Mouse (Mus musculus): ENCODE results near the gene Esx1. TPM values are rescaled to one million over a fixed set of nuclear protein-coding genes. Genes with fewer than 3 reads are reported as not detected.

The Esx1 gene
- total and polyA plus RNA-seq, 3 experiments, result 0.17 to 2.1 (median 0.47) TPM

- in situ Hi-C loops (cut with MboI; ENCODE audit: low pct_ligation_motif_present, low pct_unique_long_range_greater_than_20kb, low sequenced_read_pairs), result no loop called here
- Histone ChIP-seq H3K4me1 (ENCODE audit: control insufficient read depth in 1 of 2, insufficient read depth in 2 of 2) (no peaks in the 10 kb centered on the region), H3K27me3 (replicated peaks) (no peaks in the 10 kb centered on the region), H3K36me3 (replicated peaks in 1 of 2; ENCODE audit: control insufficient read depth in 1 of 2, insufficient read depth in 1 of 2, low read length in 1 of 2) (no peaks in the 10 kb centered on the region), H3K9ac (ENCODE audit: insufficient read depth, low read depth) (no peak overlapping the region), H3K4me2 (ENCODE audit: insufficient read depth, low read depth, poor library complexity, severe bottlenecking) (no peak overlapping the region), H3K4me3 (replicated peaks in 1 of 3; ENCODE audit: low read depth in 2 of 3, low read length in 2 of 3, poor library complexity in 1 of 3) (no peak overlapping the region), H3K9me3 (replicated peaks; ENCODE audit: low read length) (no peaks in the 10 kb centered on the region), H3K27ac (ENCODE audit: insufficient read depth, low read depth) (no peak overlapping the region), H3K79me2 (replicated peaks; ENCODE audit: control insufficient read depth, extremely low read depth, insufficient read depth, poor library complexity, severe bottlenecking) (no peaks in the 10 kb centered on the region)
- no peak for DNase-seq (ENCODE audit: extremely low read depth)
- dilution Hi-C loops (cut with MboI; ENCODE audit: extremely low pct_ligation_motif_present, extremely low pct_unique_long_range_greater_than_20kb, low sequenced_read_pairs), result no loop called here
- TF ChIP-seq CHD1 (IDR thresholded peaks at IDR 0.05; ENCODE audit: low read depth, low read length), result no peak
- no peak for TF ChIP-seq ETS1 (conservative IDR thresholded peaks at IDR 0.05; ENCODE audit: low read depth, low read length)
- no peak for TF ChIP-seq E2F4 (IDR thresholded peaks at IDR 0.05; ENCODE audit: insufficient replicate concordance, low read depth, low read length)
- TF ChIP-seq MXI1 (IDR thresholded peaks at IDR 0.05; ENCODE audit: low read depth, low read length), result no peak
- TF ChIP-seq ELF1 (IDR thresholded peaks at IDR 0.05; ENCODE audit: low read depth, low read length), result no peak
- no peak for TF ChIP-seq NELFE (IDR thresholded peaks at IDR 0.05; ENCODE audit: low read depth, low read length)
- no peak for TF ChIP-seq SIN3A (IDR thresholded peaks at IDR 0.05; ENCODE audit: low read length)
- no peak for TF ChIP-seq POLR2A (IDR thresholded peaks at IDR 0.05; ENCODE audit: low read depth, low read length)
Measured at GRCm38 (mm10) chrX:137104531-137104930, 17.4 kb downstream of the Esx1 start.

Other genes with a start within 250 kb of the Esx1 start
- not detected in 2 replicates for gene H2bfm, start 194.8 kb downstream of the Esx1 start, total RNA-seq (2012; rRNA removed)
- gene H2bfm, start 194.8 kb downstream of the Esx1 start, total RNA-seq (2014; rRNA removed), result not detected in 2 replicates
- gene H2bfm, start 194.8 kb downstream of the Esx1 start, polyA plus RNA-seq (2012; ENCODE audit: insufficient read length, low read depth), result not detected in 2 replicates
- gene Tmsb15b2, start 146.6 kb downstream of the Esx1 start, total RNA-seq (2012; rRNA removed), result 0.38 and 1.2 TPM in 2 replicates
- gene Tmsb15b2, start 146.6 kb downstream of the Esx1 start, total RNA-seq (2014; rRNA removed), result 45.7 and 106 TPM in 2 replicates
- 4.6 and 13.7 TPM in 2 replicates for gene Tmsb15b2, start 146.6 kb downstream of the Esx1 start, polyA plus RNA-seq (2012; ENCODE audit: insufficient read length, low read depth)
- 3.8 and 4.4 TPM in 2 replicates for gene Tmsb15l, start 145.2 kb downstream of the Esx1 start, total RNA-seq (2012; rRNA removed)
- 18.5 and 24.4 TPM in 2 replicates for gene Tmsb15l, start 145.2 kb downstream of the Esx1 start, total RNA-seq (2014; rRNA removed)
- gene Tmsb15l, start 145.2 kb downstream of the Esx1 start, polyA plus RNA-seq (2012; ENCODE audit: insufficient read length, low read depth), result 0.87 TPM in 1 of 2 replicates, not detected in the other
- 5.9 and 6.8 TPM in 2 replicates for gene Tmsb15b1, start 145.2 kb downstream of the Esx1 start, total RNA-seq (2012; rRNA removed)
- 44.6 and 47.7 TPM in 2 replicates for gene Tmsb15b1, start 145.2 kb downstream of the Esx1 start, total RNA-seq (2014; rRNA removed)
- gene Tmsb15b1, start 145.2 kb downstream of the Esx1 start, polyA plus RNA-seq (2012; ENCODE audit: insufficient read length, low read depth), result 5.2 and 6.9 TPM in 2 replicates
- gene Zcchc18, start 128.9 kb downstream of the Esx1 start, total RNA-seq (2012; rRNA removed), result 4.5 and 6.8 TPM in 2 replicates
- 0.34 TPM in 2 replicates for gene Zcchc18, start 128.9 kb downstream of the Esx1 start, total RNA-seq (2014; rRNA removed)
- 0.83 and 0.97 TPM in 2 replicates for gene Zcchc18, start 128.9 kb downstream of the Esx1 start, polyA plus RNA-seq (2012; ENCODE audit: insufficient read length, low read depth)
- gene Slc25a53, start 83.8 kb downstream of the Esx1 start, total RNA-seq (2012; rRNA removed), result 3.3 and 4.2 TPM in 2 replicates
- 3.1 and 6.2 TPM in 2 replicates for gene Slc25a53, start 83.8 kb downstream of the Esx1 start, total RNA-seq (2014; rRNA removed)
- 3.0 and 3.5 TPM in 2 replicates for gene Slc25a53, start 83.8 kb downstream of the Esx1 start, polyA plus RNA-seq (2012; ENCODE audit: insufficient read length, low read depth)
- gene Fam199x, start 72.5 kb downstream of the Esx1 start, total RNA-seq (2012; rRNA removed), result 6.2 and 6.8 TPM in 2 replicates
- 10.5 and 13.0 TPM in 2 replicates for gene Fam199x, start 72.5 kb downstream of the Esx1 start, total RNA-seq (2014; rRNA removed)
- gene Fam199x, start 72.5 kb downstream of the Esx1 start, polyA plus RNA-seq (2012; ENCODE audit: insufficient read length, low read depth), result 3.5 and 4.3 TPM in 2 replicates

Measured in CH12.LX (cell line).